Mouse (Mus musculus) ES-E14 (cell line): ENCODE results near the gene AC129217.1.

Experiments used
- CHD2 ChIP-seq: IDR thresholded peaks from 2 replicates; pipeline ENCODE4 v1.6.1; 2014; ENCODE audit warnings: mild to moderate bottlenecking, low read depth, low read length, inconsistent platforms
- HCFC1 ChIP-seq: IDR thresholded peaks from 2 replicates; pipeline ENCODE4 v1.6.1; 2012; ENCODE audit warnings: low read length, inconsistent platforms, borderline replicate concordance; ENCODE audit not compliant: insufficient read depth

DNA sequence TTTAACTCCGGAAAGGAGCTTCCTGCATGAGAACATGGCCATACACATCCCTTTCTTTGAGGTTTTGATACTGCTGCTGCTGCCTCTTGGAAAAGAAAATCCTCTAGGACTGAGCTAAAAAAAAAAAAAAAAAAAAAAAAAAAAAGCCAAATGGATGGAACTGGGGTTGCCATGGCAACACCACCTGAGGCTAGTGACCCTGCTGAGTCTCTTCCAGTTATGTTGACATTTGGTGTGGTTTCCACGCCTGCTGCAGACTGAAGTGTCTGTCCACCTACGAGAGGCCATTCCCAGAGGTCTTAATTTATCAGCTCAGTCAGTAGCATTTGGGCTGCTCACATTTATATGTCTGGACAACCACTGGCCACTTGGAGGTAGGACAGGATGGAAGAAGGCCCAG, 41.1 kb upstream of the AC129217.1 start:
- TF ChIP-seq CHD2 (no peak), HCFC1 (no peak)
